Mouse (Mus musculus): ENCODE results near the gene Hao1.

DNA sequence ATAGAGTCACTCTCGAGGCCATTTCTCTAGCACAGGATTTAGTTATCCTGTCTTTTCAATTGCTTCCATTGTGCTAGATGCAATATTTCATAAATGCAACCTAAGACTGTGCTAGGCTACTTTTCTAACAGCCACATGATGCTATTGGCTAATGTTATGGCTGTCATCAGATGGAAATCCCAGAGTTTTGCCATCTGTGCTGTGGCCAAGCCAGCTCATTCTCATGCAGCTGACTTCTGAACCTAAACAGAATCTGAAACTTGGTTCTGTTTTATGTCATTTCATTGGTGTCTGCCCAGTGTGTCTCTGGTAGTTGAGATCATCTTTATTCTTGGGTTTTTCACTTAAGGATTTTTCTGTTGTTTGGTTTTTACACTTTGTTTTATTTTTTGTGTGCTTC is 103.2 kb downstream of the Hao1 start:
- no peak for TF ChIP-seq CTCF (IDR thresholded peaks at IDR 0.05; ENCODE audit: control insufficient read depth, insufficient read depth, insufficient replicate concordance, low read depth, low read length)
- TF ChIP-seq POLR2A (IDR thresholded peaks at IDR 0.05; ENCODE audit: control insufficient read depth, low read depth, low read length) = no peak
